Mouse (Mus musculus): ENCODE results near the gene Atp12a.

Atp12a gene

DNA sequence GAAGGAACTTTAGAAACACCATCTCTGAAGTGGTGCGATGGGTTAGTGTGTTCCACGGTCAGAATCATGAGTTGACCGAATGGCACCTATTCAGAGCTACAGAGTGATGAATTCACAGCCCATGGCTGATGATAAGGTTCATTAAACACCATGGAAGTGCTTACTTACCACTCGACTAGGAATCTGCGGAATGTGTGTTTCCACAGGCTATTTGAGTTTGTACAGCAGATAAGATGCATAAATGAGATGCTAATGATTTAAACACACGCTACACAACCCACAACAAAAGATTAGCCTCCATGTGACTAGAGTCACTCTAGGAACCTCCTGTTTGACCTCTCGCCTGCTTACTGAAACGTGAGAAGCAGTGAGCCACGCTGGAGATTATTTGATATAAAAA, 14.5 kb downstream of the Atp12a start:
- CTCF ChIA-PET: no interaction called here

DNA sequence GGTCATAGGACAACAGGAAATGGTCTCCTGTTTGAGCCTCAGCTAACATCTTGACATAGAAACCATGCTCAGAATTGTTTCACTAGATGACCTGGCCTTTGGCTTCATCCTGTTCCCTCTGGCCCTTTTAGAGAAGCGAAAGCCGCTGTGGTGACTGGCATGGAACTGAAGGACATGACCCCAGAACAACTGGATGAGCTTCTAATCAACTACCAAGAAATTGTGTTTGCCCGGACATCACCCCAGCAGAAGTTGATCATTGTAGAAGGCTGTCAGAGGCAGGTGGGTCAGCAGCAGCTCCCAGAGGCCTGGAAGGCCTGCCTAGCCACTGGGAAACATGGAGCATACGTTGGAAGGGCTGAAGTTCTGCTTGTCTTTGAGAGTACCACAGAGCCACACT, 17.5 kb downstream of the Atp12a start:
- CTCF ChIA-PET: no interaction called here

DNA sequence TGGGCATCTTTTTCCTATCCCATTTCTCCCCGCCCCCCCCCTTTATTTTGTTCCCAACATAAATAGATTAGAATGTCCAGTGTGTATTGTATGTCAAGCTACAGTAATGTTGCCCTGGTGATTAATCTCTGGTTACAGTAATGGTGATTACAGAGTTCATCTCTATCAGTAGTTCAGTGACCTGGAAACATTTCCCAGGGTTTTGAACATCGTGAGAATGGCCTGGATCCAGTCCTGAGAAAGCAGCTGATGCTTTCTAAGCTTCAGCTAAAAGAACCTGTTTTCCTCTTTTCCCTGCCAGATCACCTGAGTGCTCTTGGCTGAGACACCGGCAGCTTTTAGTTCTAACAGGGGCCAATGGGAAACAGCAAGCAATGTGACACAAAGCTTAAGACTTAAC, 25.4 kb downstream of the Atp12a start:
- CTCF ChIA-PET: no interaction called here

DNA sequence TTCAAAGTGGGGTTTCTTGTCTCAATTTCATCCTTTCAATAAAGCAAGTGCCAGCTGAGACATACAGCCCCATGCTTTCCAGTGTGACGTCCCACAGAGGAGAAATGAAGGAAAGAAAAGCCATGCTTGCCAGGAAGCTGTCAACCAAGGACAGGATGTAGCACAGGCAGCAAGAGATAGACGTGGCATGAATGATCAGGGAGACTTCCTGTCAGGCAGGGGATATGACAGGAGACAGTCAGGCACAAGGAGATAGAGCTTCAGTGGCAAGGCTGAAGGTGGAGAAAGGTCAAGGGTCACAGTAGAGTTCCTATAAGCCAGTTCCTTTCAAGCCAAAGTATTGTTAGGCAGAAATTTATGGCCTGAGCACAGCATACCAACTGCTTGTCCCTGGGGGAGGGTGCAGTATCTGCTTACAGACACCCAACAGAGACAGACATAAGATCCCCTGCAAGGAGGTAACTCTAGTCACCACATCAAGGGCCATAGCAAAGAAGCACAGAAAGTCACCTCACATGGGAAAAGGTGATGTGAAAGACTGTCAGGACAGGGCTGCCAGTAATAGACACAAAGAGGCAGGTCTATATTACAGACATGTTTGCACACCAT, 28.9 kb downstream of the Atp12a start:
- CTCF ChIA-PET: no interaction called here

DNA sequence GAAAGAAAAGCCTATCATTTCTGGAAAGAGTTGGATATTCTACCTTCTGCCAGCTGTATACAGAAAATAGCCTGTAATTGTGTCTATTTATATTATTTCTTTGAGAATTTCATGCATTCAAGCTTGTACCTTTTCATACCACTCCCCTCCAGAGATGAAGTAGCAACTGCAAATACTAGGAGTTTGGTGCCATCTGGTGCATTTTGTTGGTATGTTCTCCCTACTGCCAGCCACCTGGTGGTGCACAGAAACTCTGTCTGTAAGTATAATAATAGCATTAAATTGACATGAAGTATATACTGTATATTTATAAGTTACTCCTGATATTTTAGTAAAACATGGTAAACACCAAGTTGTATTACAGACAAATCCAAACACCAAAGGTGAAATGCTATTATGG, 33.1 kb downstream of the Atp12a start:
- CTCF ChIA-PET: no interaction called here

DNA sequence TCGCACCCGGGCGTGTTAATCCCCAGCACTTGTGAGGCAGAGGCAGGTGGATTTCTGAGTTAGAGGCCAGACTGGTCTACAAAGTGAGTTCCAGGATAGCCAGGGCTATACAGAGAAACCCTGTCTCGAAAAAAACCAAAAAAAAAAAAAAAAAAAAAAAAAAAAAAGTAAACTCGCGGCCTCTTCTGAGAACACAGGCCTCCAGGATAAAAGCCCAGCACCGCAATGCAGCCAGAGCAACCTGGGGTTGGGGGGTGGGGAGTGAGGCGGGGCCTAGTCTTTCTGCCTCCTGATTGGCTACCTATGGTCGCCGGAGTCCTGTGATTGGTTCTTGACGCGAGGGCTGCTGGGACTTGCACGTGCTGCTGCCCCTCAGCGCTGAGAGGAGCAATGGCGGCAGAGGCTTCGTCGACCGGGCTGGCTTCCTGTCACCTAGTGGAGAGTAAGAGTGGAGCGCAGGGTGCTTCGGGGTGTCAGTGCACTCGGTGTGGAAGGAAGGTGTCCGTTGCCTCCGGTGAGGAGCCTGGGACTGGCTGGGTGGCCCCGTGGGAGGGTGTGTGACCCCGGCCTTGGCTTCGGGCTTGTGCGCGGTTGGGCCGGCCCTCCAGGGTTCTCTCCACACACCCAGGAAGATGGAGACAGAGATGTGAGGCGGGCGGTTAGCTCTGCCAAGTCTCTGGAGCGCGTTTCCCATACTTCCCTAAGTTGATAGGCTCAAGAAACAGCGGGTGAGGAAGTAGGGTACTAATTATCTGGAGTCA, 37.6 kb downstream of the Atp12a start, which contains the start of gene Rnf17:
Gene Rnf17, plus strand, starts transcription at position 271 of the 761 bp plus-strand sequence.
- CTCF ChIA-PET: no interaction called here

DNA sequence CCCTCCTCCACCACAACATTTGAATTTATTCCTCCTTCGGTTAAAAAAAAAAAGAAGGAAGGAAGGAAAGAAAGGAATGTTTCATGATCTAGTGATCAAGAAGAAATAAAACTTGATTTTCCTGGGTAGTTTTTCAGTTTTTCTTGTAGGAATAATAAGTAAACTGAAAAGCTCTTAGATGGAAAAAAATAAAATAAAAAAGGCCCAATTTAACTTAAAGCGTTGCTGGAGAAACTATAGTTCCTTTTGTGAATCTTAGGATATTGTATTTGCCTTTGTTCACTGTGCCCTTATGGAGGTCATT, 38.2 kb downstream of the Atp12a start:
- CTCF ChIA-PET: no interaction called here

All from spleen, embryonic (tissue).